Mouse (Mus musculus) kidney, postnatal 0 days (tissue): Measurements from ENCODE around the gene Pip5k1c. TPM values are rescaled to one million over a fixed set of nuclear protein-coding genes. Genes with fewer than 3 reads are reported as not detected.

Experiments
- ATAC-seq: fragments of 200-750 bp; cut with Nextera tagmentation; replicated peaks from 2 replicates; pipeline ENCODE4 v1.8.0; 2017; ENCODE audit warnings: low read depth, moderate number of reproducible peaks, moderate TSS enrichment, moderate library complexity; ENCODE audit not compliant: low FRiP score
- DNase-seq: peaks from one replicate; pipeline ENCODE4 v3.0.0-alpha.2; 2016; ENCODE audit warnings: low spot score
- H3K27ac ChIP-seq: fragments of 300-500 bp; sonication (generic); 2 replicates; pipeline ENCODE4 v1.5.1; 2014; ENCODE audit warnings: mild to moderate bottlenecking
- H3K27me3 ChIP-seq: fragments of 300-500 bp; sonication (generic); 2 replicates; pipeline ENCODE4 v1.6.1; 2014; ENCODE audit warnings: low read length, mixed read lengths; ENCODE audit not compliant: insufficient read depth
- H3K36me3 ChIP-seq: fragments of 300-500 bp; sonication (generic); 2 replicates; pipeline ENCODE4 v1.6.1; 2014; ENCODE audit warnings: low read length, mixed read lengths; ENCODE audit not compliant: insufficient read depth
- H3K4me1 ChIP-seq: fragments of 300-500 bp; sonication (generic); replicated peaks from 2 replicates; pipeline ENCODE4 v1.6.1; 2014; ENCODE audit warnings: antibody characterized with exemption, low read length, mixed read lengths; ENCODE audit not compliant: insufficient read depth
- H3K4me2 ChIP-seq: fragments of 300-500 bp; sonication (generic); 2 replicates; pipeline ENCODE4 v1.6.1; 2014; ENCODE audit warnings: mild to moderate bottlenecking, low read length, moderate library complexity, mixed read lengths
- H3K4me3 ChIP-seq: fragments of 300-500 bp; sonication (generic); replicated peaks from 2 replicates; pipeline ENCODE4 v1.5.1; 2014; ENCODE audit warnings: low read depth, low read length
- H3K9ac ChIP-seq: fragments of 300-500 bp; sonication (generic); 2 replicates; pipeline ENCODE4 v1.6.1; 2014; ENCODE audit warnings: low read depth, low read length
- H3K9me3 ChIP-seq: fragments of 300-500 bp; sonication (generic); replicated peaks from 2 replicates; pipeline ENCODE4 v1.6.1; 2016; ENCODE audit warnings: low read length, inconsistent platforms, mixed read lengths
- CTCF ChIP-seq: IDR thresholded peaks from 2 replicates; pipeline ENCODE4 v1.5.1; 2016; ENCODE audit warnings: antibody characterized with exemption, low read depth, mild to moderate bottlenecking, moderate library complexity
- WGBS: fragments of 180-500 bp; shearing (Covaris S2); extraction: QIAGEN DNeasy Blood & Tissue Kit; methylation state at CpG from one replicate; pipeline ENCODE4 v1.1.7; 2014; 5-methylcytosine and 5-hydroxymethylcytosine counted together
- polyA plus RNA-seq: library from polyadenylated mRNA; unstranded; fragments of >200 nt; fragmentation: Nextera tagmentation; extraction: Ambion mirVana; gene quantifications from 2 replicates; pipeline ENCODE4 v1.2.1, GENCODE M21; 2015

Gene Pip5k1c
- polyA plus RNA-seq, 1 experiment from 2014 or later = 37.8 TPM

DNA sequence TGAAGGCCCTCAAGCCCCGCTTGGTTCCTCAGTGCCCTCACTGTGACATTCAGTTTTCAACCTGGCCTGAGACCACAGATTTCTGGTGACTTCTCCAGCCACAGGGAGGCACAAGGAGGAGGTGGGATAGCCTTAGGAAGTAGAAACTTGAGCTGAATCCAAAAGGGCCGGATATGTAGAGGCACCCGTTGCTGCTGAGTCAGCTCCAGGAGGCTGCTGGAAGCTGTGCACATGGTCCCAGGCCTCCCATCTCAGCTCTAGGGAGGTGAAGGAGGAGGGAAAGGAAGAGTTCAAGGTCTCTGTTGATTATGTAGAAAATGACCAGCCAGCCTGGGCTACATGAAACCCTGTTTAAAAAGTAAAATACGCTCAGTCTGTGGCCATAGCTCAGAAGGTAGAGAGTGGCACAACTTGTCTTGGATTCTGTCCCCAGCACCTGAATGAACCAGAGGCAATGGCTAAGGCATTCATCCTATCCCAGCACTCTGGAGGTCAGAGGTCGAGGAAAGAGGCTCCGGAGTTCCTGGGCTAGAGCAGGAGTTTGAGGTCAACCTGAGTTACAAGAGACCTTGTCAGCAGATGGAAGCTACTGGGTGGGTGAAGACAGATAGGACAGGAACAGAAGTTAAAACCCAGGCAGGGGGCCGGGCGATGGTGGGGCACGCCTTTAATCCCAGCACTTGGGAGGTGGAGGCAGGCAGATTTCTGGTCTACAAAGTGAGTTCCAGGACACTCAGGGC, 62.1 kb downstream of the Pip5k1c start:
- Histone ChIP-seq H3K9me3 (no peaks in the 10 kb centered on the region), H3K4me2 (no peak overlapping the region), H3K36me3 (no peaks in the 10 kb centered on the region), H3K4me3 (no peak overlapping the region), H3K27me3 (no peaks in the 10 kb centered on the region), H3K9ac (no peak overlapping the region), H3K27ac (no peak overlapping the region), H3K4me1 (peaks cover 16% of the 10 kb centered on the region; the same call in 1 of the 2 replicates)
- no peak for DNase-seq
- TF ChIP-seq CTCF = no peak
- ATAC-seq = no peak
- 70% methylated on average over 9 of the region's 9 CpGs for WGBS

DNA sequence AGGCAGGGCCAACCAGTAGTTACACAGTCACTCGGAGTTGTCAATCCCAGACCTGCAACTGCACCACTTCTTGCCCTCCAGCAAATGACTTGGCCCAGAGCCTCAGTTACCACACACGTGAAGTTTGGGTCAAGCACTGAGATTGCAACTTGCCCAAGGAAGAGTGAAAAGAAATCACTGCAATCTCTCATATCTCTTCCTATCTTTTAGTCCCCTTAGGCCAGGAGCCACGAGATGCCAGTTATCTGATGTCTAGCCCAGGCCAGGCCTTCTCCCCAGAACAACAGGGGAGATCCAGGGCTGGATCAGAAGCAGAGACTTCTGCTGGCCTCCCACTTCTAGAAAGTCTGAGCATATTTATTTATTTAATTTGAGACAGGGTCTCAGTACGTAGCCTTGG, 62.8 kb downstream of the Pip5k1c start:
- Histone ChIP-seq H3K9ac (no peak overlapping the region), H3K4me2 (no peak overlapping the region), H3K27me3 (no peaks in the 10 kb centered on the region), H3K9me3 (no peaks in the 10 kb centered on the region), H3K27ac (no peak overlapping the region), H3K36me3 (no peaks in the 10 kb centered on the region), H3K4me3 (no peak overlapping the region), H3K4me1 (peaks cover 16% of the 10 kb centered on the region; the same call in 1 of the 2 replicates)
- no peak for DNase-seq
- no peak for TF ChIP-seq CTCF
- 85% methylated on average over 4 of the region's 4 CpGs for WGBS
- ATAC-seq = no peak

DNA sequence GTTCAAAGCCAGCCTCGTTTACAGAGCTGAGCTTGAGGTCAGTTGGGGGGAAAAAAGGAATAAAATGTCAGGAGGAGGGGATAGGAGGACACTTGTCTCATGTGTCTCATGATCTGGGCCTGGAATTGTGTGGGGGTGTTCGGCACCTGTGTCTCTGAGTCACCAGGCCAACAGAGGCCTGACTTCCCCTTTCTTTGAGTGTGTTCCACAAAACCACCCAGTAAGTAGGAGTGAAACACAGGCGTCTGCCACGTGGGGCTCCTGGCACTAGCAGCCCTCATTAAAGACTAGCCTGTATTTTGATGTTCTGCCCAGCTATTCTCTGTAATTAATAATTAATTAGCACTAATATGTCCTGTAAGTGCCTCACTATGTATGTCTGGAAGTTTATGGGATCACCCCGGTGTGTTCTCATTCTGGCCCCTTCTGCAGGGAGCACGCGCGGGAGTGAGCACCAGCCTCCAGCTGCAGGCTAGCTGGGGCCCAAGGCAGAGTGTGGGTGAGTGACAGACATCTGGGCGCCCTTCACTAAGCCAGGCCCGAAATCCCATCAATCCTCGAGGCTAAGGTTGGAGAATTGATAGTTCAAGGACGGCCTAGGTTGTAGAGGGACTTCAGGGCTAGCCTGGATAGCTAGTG, 63.7 kb downstream of the Pip5k1c start:
- H3K9me3 ChIP-seq = no peaks in the 10 kb centered on the region
- 45% methylated on average over 12 of the region's 12 CpGs for WGBS

GRCm38 (mm10) chr10:81356991-81357844, 64.5 kb downstream of the Pip5k1c start, which contains the start of gene Mfsd12:
Mfsd12 (plus strand) TSS chr10:81357491.
- Histone ChIP-seq H3K27ac (no peak within 1 kb of the TSS), H3K9me3 (no peaks in the 10 kb centered on the region), H3K27me3 (no peaks in the 10 kb centered on the region), H3K9ac (peak within 1 kb of the TSS; percentile 78), H3K4me2 (peak within 1 kb of the TSS; percentile 99), H3K4me1 (peaks cover 16% of the 10 kb centered on the region; the same call in 1 of the 2 replicates), H3K36me3 (no peaks in the 10 kb centered on the region), H3K4me3 (peak within 1 kb of the TSS; percentile 64)
- WGBS = 2% methylated on average over 79 of the region's 79 CpGs
- no peak for TF ChIP-seq CTCF
- peak; percentile 91 for DNase-seq
- ATAC-seq = peak; percentile 71

More for the DNA sequence above, 63.7 kb downstream of the Pip5k1c start:
- Histone ChIP-seq H3K9ac (peak overlapping the region; percentile 36; the same call in 1 of the 2 replicates), H3K4me1 (peaks cover 16% of the 10 kb centered on the region; the same call in 1 of the 2 replicates), H3K4me2 (peak overlapping the region; percentile 99), H3K27ac (no peak overlapping the region), H3K27me3 (no peaks in the 10 kb centered on the region), H3K4me3 (no peak overlapping the region; the same call in 1 of the 2 replicates), H3K36me3 (no peaks in the 10 kb centered on the region)
- ATAC-seq (no peak), DNase-seq (no peak)
- no peak for TF ChIP-seq CTCF

- H3K27ac ChIP-seq = no peak overlapping the region; the same call in 1 of the 2 replicates
Measured at GRCm38 (mm10) chr10:81358209-81358608, 65.4 kb downstream of the Pip5k1c start.

GRCm38 (mm10) chr10:81358841-81359240, 66.1 kb downstream of the Pip5k1c start:
- 0 out of 2 replicates have a peak overlapping the region, but pooled peaks have one; percentile 78 for H3K9ac ChIP-seq
- WGBS = 53% methylated on average over 1 of the region's 1 CpGs
- no peak for DNase-seq

More at GRCm38 (mm10) chr10:81358209-81358608, 65.4 kb downstream of the Pip5k1c start:
- no peaks in the 10 kb centered on the region for H3K27me3 ChIP-seq
- peak overlapping the region; percentile 64 for H3K4me3 ChIP-seq
- no peak for DNase-seq
- 39% methylated on average over 4 of the region's 4 CpGs for WGBS
- H3K4me1 ChIP-seq = peaks cover 16% of the 10 kb centered on the region; the same call in 1 of the 2 replicates
- ATAC-seq = no peak
- H3K4me2 ChIP-seq = peak overlapping the region; percentile 99
- H3K9me3 ChIP-seq = no peaks in the 10 kb centered on the region
- H3K36me3 ChIP-seq = no peaks in the 10 kb centered on the region
- peak overlapping the region; percentile 78 for H3K9ac ChIP-seq
- TF ChIP-seq CTCF = no peak

More at GRCm38 (mm10) chr10:81358841-81359240, 66.1 kb downstream of the Pip5k1c start:
- H3K27me3 ChIP-seq = no peaks in the 10 kb centered on the region
- H3K4me1 ChIP-seq = peaks cover 21% of the 10 kb centered on the region; the same call in 1 of the 2 replicates
- no peaks in the 10 kb centered on the region for H3K36me3 ChIP-seq
- H3K9me3 ChIP-seq = no peaks in the 10 kb centered on the region
- TF ChIP-seq CTCF = no peak
- no peak for ATAC-seq
- no peak overlapping the region; the same call in 1 of the 2 replicates for H3K4me3 ChIP-seq
- H3K4me2 ChIP-seq = peak overlapping the region; percentile 99; the same call in 1 of the 2 replicates
- H3K27ac ChIP-seq = peak overlapping the region; percentile 8
